Mouse (Mus musculus): ENCODE data around the gene Tex44.

GRCm38 (mm10) chr1:86408515-86408914, 17.6 kb upstream of the Tex44 start:
- TF ChIP-seq CTCF (IDR thresholded peaks at IDR 0.05): no peak
- TF ChIP-seq EP300 (IDR thresholded peaks at IDR 0.05): no peak

Measured in lung, postnatal 0 days (tissue).